Mouse (Mus musculus) heart, postnatal 0 days (tissue): ENCODE measurements around the gene Msh5. TPM values are rescaled to one million over a fixed set of nuclear protein-coding genes. Genes with fewer than 3 reads are reported as not detected.

Experiments used
- ATAC-seq: fragments of 200-750 bp; cut with Nextera tagmentation; 2 replicates; pipeline ENCODE4 v1.8.0; 2017; ENCODE audit warnings: low read depth, moderate number of reproducible peaks, moderate library complexity; ENCODE audit not compliant: insufficient read depth
- DNase-seq: peaks from one replicate; pipeline ENCODE4 v3.0.0-alpha.2; 2016; ENCODE audit warnings: low spot score
- H3K27ac ChIP-seq: fragments of 300-500 bp; sonication (generic); 2 replicates; pipeline ENCODE4 v1.5.1; 2014; ENCODE audit warnings: low read depth, mild to moderate bottlenecking
- H3K27me3 ChIP-seq: fragments of 300-500 bp; sonication (generic); 2 replicates; pipeline ENCODE4 v1.6.1; 2014; ENCODE audit warnings: low read length, mixed read lengths; ENCODE audit not compliant: control insufficient read depth, insufficient read depth
- H3K36me3 ChIP-seq: fragments of 300-500 bp; sonication (generic); replicated peaks from 2 replicates; pipeline ENCODE4 v1.6.1; 2014; ENCODE audit warnings: low read length, mixed read lengths; ENCODE audit not compliant: control insufficient read depth, insufficient read depth
- H3K4me1 ChIP-seq: fragments of 300-500 bp; sonication (generic); 2 replicates; pipeline ENCODE4 v1.6.1; 2014; ENCODE audit warnings: antibody characterized with exemption; ENCODE audit not compliant: control insufficient read depth, insufficient read depth
- H3K4me2 ChIP-seq: fragments of 300-500 bp; sonication (generic); 2 replicates; pipeline ENCODE4 v1.6.1; 2014; ENCODE audit warnings: low read depth, mild to moderate bottlenecking, low read length, moderate library complexity
- H3K4me3 ChIP-seq: fragments of 300-500 bp; sonication (generic); 2 replicates; pipeline ENCODE4 v1.5.1; 2014; ENCODE audit warnings: low read depth, low read length
- H3K9ac ChIP-seq: fragments of 300-500 bp; sonication (generic); replicated peaks from 2 replicates; pipeline ENCODE4 v1.6.1; 2014; ENCODE audit warnings: low read depth, low read length, mixed read lengths
- H3K9me3 ChIP-seq: fragments of 300-500 bp; sonication (generic); replicated peaks from 2 replicates; pipeline ENCODE4 v1.6.1; 2016; ENCODE audit warnings: low read length; ENCODE audit not compliant: control insufficient read depth
- CTCF ChIP-seq: IDR thresholded peaks from 2 replicates; pipeline ENCODE4 v1.5.1; 2016; ENCODE audit warnings: antibody characterized with exemption, control low read depth, low read depth
- EP300 ChIP-seq: IDR thresholded peaks from 2 replicates; pipeline ENCODE4 v1.6.1; 2016; ENCODE audit warnings: antibody characterized with exemption, low read depth
- WGBS: fragments of 180-500 bp; shearing (Covaris S2); extraction: QIAGEN DNeasy Blood & Tissue Kit; methylation state at CpG from one replicate; pipeline ENCODE4 v1.1.7; 2014; 5-methylcytosine and 5-hydroxymethylcytosine counted together
- polyA plus RNA-seq: library from polyadenylated mRNA; unstranded; fragments of >200 nt; fragmentation: Nextera tagmentation; extraction: Ambion mirVana; gene quantifications from 2 replicates; pipeline ENCODE4 v1.2.1, GENCODE M21; 2015
- total RNA-seq: library from RNA; depleted of rRNA; stranded (reverse); fragments of >200 nt; gene quantifications from 2 replicates; pipeline ENCODE4 v1.2.3, GENCODE M21; 2014; ENCODE audit warnings: low replicate concordance

Msh5 gene
- total and polyA plus RNA-seq, 2 experiments from 2014 or later: 1.2 to 1.4 TPM

DNA sequence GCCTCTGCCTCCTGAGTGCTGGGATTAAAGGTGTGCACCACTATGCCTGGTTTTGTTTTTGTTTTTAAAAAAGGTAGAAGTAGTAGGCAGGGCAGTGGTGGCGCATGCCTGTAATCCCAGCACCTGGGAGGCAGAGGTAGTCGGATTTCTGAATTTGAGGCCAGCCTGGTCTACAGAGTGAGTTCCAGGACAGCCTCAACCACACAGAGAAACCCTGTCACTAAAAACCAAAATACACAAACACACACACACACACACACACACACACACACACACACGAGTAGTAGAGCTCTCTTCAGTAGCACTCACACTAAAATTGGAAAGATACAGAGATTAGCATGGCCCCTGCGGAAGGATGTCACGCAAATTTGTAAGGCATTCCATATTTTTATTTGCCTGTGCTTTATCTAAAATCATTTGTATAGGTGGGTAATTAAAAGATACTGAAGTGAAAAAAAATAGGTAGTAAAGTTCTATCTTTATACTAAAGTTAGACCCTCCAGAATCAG is 2.4 kb upstream of the Msh5 start:
- Histone ChIP-seq H3K4me1 (peaks cover 37% of the 10 kb centered on the region), H3K27ac (peak overlapping the region; percentile 98), H3K36me3 (peaks cover 16% of the 10 kb centered on the region), H3K9me3 (no peaks in the 10 kb centered on the region), H3K27me3 (no peaks in the 10 kb centered on the region), H3K4me3 (peak overlapping the region; percentile 80), H3K4me2 (peak overlapping the region; percentile 92), H3K9ac (no peak overlapping the region)
- ATAC-seq (no peak), DNase-seq (no peak)
- TF ChIP-seq CTCF (no peak), EP300 (no peak)
- 61% methylated on average over 5 of the region's 5 CpGs for WGBS

DNA sequence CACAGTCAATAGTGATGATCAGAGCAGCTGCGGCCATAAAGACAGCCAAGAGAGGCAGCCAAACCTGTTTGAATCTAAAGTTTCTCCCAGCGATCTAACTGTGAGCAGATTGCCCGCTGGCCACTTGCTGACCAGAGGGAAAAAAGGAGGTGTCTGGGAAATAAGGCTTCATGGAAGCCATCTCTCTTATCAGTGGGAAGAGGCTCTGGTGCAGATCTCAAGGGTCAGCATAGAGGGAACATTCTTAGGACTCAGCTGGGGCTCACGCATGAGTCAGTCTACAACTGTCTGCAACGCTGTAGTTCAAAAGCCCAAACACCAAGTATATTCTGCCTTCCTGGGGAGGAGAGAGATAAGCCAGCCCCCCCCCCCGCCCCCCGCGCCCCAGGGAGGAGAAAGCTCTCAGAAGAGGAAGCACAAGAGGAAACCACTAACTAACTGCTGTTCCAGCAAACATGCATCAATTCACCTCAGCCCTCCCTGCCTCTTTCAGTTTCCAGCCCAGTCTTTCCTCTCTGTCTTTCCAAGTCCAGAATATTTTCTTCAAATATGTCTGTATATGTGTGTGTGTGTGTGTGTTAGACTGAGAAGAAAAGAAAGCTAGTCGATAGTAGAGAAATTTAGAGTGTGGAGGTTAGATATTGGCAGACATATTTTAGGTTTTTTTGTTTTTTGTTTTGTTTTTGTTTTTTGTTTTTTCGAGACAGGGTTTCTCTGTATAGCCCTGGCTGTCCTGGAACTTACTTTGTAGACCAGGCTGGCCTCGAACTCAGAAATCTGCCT is 1.8 kb upstream of the Msh5 start:
- no peak overlapping the region for H3K9ac ChIP-seq
- no peaks in the 10 kb centered on the region for H3K27me3 ChIP-seq
- H3K4me1 ChIP-seq: peaks cover 37% of the 10 kb centered on the region
- H3K4me3 ChIP-seq: no peak overlapping the region
- H3K27ac ChIP-seq: peak overlapping the region; percentile 98
- peak overlapping the region; percentile 36 for H3K4me2 ChIP-seq
- 19% methylated on average over 11 of the region's 11 CpGs for WGBS
- H3K36me3 ChIP-seq: peaks cover 10% of the 10 kb centered on the region
- DNase-seq (peak; percentile 52), ATAC-seq (no peak)
- H3K9me3 ChIP-seq: no peaks in the 10 kb centered on the region
- TF ChIP-seq CTCF (no peak), EP300 (no peak)

DNA sequence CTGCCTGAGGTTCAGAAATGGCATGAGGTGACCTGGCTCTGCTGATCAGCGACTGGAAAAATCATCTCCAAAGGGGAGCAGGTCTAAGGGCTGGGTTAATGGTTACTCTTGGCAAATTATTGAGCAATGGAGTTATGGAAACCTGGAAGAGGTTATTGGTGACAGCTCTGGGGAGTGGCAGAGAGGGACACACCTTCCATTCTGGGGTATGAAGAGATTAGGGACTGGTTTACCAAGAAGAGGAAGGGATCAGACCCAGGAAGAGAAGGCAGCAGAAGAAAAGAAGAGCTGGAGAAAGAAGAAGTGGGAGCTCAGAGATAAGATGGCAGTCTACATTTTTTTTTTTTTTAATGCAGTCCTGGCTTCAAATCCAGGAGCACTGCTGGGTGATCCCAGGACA is 1.1 kb upstream of the Msh5 start:
- Histone ChIP-seq H3K4me1 (peaks cover 34% of the 10 kb centered on the region), H3K4me2 (peak overlapping the region; percentile 36), H3K27me3 (no peaks in the 10 kb centered on the region), H3K36me3 (peaks cover 3% of the 10 kb centered on the region), H3K27ac (peak overlapping the region; percentile 98), H3K9me3 (no peaks in the 10 kb centered on the region), H3K9ac (no peak overlapping the region), H3K4me3 (no peak overlapping the region)
- no peak for DNase-seq
- no peak for ATAC-seq
- TF ChIP-seq CTCF: no peak
- TF ChIP-seq EP300: no peak
- WGBS: 36% methylated on average over 1 of the region's 1 CpGs

DNA sequence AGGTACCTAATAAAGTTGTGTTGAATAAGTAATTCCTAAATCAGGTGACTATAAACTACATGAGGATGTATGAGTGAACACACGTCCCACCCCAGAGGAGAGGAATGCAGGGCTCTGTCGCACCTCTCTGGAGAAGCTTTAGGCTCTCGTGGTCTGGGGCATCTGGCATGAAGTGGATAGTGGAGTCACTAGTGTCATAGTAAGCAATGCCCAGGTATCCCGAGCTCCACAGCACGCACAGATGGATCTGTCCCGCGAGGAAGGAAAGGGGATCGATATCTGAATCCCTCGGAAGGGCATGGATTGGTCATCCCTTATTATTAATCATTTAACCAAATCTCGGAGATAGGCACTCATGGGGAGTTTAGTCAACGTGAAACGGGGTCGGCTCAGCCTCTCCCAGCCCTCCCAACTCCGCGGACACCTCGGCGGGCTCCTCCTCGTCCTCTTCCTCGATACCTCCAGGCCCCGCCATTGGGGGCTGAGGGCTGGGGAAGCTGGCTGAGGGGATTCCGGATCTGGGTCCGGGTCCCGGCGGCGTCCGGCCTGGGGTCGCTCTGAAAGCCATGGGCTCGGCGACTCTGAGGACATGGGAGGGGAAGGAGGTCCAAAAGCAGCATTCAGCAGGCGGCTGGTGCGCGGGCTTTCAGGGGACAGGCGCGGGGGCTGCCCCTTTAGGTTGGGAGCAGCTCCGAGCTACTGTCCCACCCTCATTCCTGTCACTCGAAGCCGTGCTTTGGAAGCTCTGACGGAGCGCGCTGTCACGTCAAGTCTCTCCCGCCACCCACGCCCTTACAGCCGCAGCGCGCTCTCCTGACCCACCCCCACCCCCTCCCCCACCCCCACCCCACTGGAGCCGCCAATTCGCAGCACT is 501 bp downstream of the Msh5 start:
- WGBS: 4% methylated on average over 48 of the region's 48 CpGs
- Histone ChIP-seq H3K4me3 (peak overlapping the region; percentile 61), H3K4me2 (peak overlapping the region; percentile 96), H3K36me3 (no peaks in the 10 kb centered on the region), H3K9me3 (no peaks in the 10 kb centered on the region), H3K27me3 (no peaks in the 10 kb centered on the region), H3K4me1 (peaks cover 34% of the 10 kb centered on the region), H3K27ac (peak overlapping the region; percentile 93), H3K9ac (peak overlapping the region; percentile 77)
- TF ChIP-seq EP300: no peak
- TF ChIP-seq CTCF: no peak
- no peak for DNase-seq
- peak; percentile 52; the same call in 1 of the 2 replicates for ATAC-seq

DNA sequence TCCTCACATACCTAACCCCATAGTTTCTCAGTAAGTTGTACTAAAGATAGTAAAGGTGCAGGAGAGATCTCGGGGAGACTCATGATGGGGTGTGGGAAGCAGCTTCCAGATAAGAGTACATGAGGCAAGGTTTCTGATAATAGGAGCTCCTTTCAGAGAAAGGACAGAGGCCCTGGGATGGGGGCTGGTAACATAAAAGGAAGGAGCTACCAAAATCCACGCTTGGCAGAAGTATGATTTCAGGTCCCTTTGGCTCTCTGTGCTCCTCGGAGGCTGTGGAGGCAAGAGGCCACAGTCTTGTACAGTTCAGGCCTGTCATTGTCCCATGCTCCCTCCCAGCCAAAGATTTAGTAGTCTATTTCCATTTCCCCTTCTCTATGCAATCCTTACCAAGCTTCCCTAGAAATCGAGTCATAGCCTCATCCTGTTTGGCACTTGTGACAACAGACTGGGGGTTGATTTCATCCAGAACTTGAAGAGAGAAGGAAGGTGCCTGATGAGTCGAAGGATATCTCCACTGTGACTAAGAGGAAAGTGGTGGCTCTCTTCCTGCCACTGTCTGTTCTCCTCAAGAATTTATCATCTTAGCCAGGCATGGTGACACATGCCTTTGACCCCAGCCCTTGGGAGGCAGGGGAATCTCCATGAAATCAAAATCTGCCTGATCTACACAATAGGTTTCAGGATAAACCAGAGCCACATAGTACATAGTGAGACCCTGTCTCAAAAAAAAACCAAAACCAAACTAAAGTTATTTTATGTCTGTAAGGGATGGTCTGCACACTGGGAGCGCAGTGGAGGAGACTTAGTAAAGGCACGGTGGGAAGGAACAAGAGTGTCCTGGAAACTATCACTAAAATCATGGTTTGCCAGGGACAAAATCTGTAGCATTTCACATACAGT is 1.4 kb downstream of the Msh5 start:
- peak overlapping the region; percentile 61 for H3K4me3 ChIP-seq
- DNase-seq (no peak), ATAC-seq (no peak)
- peak overlapping the region; percentile 93 for H3K27ac ChIP-seq
- no peak for TF ChIP-seq CTCF
- no peak for TF ChIP-seq EP300
- H3K4me1 ChIP-seq: peaks cover 34% of the 10 kb centered on the region
- H3K9me3 ChIP-seq: no peaks in the 10 kb centered on the region
- H3K4me2 ChIP-seq: peak overlapping the region; percentile 96
- H3K36me3 ChIP-seq: no peaks in the 10 kb centered on the region
- WGBS: 51% methylated on average over 7 of the region's 7 CpGs
- peak overlapping the region; percentile 77 for H3K9ac ChIP-seq
- no peaks in the 10 kb centered on the region for H3K27me3 ChIP-seq
